Mouse (Mus musculus) monocyte, adult 5-6 weeks (primary cell): ENCODE data around the gene Gm21981. TPM values are rescaled to one million over a fixed set of nuclear protein-coding genes. Genes with fewer than 3 reads are reported as not detected.
"Not testable (repeated sequence)": the region's sequence is repeated elsewhere in the genome, so short reads cannot be mapped to it uniquely, and the experiment has no call there.

Experiments
- ATAC-seq: fragments of 153-309, 156-312 bp; replicated peaks from 2 replicates; pipeline ENCODE4 v1.8.0; 2017; ENCODE audit warnings: mild to moderate bottlenecking; ENCODE audit not compliant: low TSS enrichment, insufficient number of reproducible peaks, severe bottlenecking, poor library complexity, low FRiP score
- total RNA-seq: library from RNA; stranded (forward); fragments of 200-1000, 200-491, 200-594 nt; gene quantifications from 3 replicates; pipeline ENCODE4 v1.2.3, GENCODE M21; 2017

The Gm21981 gene
- total RNA-seq, 1 experiment from 2014 or later = not detected

GRCm38 (mm10) chr17:47678238-47678637 is 16.0 kb downstream of the Gm21981 start:
- no peak for ATAC-seq

- ATAC-seq = peak; percentile 42; the same call in 1 of the 2 replicates
Measured at GRCm38 (mm10) chr17:47676581-47676980, 17.7 kb downstream of the Gm21981 start.

DNA sequence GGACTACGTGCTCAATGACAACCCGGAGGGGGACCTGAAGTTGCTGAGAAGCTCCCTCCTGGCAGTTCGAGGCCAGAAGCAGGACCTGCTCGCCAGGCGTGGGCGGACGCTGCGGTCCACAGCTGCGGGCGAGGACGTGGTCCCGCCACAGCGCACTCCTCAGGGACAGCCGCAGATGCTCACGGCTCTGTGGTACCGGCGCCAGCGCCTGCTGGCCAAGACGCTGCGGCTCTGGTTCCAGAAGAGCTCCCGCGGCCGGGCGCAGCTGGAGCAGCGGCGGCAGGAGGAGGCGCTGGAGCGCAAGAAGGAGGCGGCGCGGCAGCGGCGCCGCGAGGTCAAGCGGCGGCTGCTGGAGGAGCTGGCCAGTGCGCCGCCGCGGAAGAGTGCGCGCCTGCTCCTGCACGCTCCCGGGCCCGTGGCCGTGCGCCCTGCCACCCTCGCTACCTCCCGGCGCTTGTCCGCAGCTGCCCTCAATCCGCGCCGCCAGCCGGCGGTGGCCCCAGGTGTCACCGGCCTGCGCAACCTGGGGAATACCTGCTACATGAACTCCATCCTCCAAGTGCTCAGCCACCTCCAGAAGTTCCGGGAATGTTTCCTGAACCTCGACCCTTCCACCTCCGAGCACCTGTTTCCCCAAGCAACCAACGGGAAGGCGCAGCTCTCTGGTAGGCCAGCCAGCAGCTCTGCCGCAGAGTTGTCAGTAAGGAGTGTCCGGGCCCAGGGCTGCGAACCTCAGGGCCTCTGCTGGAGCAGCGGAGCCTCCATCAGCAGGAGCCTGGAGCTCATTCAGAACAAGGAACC is 21.7 kb downstream of the Gm21981 start:
- no peak for ATAC-seq

- ATAC-seq = no peak
Measured at GRCm38 (mm10) chr17:47671988-47672310, 22.3 kb downstream of the Gm21981 start.

- no peak for ATAC-seq
Measured at GRCm38 (mm10) chr17:47669166-47669565, 25.1 kb downstream of the Gm21981 start.

DNA sequence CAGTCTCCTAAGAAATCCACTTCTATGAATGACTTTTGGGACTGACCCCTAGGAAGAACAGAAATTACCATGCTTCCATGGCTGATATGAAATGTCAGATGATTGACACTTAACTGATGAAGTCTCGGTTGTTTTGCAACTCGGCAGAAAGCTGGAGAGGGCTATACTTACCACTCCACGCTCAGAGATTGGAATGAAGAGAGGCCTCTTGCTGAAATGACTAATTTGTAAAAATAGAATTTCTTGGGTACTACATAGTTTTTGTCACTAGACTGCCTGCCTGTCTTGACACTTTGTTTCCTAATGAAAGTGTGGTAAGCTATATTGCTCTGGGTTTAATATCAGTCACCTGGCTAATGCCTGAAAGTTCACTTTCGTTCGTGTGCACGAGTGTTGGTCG is 29.8 kb downstream of the Gm21981 start:
- ATAC-seq = no peak

GRCm38 (mm10) chr17:47663009-47663713 is 31.1 kb downstream of the Gm21981 start:
- ATAC-seq = no peak

GRCm38 (mm10) chr17:47658741-47659243 is 35.5 kb downstream of the Gm21981 start:
- ATAC-seq = no peak

DNA sequence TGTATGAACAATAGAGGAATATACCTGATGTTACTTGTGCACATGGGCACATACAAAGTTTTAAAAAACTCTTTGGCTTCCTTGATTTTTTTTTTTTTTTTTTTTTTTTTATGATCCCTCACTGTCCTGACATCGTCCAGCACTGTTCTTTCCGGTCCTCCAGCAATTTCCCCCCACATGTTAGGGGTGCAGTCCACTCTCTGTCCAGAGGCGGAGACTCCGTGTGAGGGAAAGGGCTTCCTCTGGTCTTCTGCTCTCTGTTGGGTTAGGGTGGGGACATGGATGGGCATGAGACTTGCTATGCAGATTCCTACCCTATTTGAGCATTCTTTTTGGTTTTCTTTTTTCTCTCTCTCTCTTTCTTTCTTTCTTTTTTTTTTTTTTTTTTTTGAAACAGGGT is 36.4 kb downstream of the Gm21981 start:
- ATAC-seq = no peak

- no peak for ATAC-seq
Measured at GRCm38 (mm10) chr17:47655697-47656096, 38.6 kb downstream of the Gm21981 start.

DNA sequence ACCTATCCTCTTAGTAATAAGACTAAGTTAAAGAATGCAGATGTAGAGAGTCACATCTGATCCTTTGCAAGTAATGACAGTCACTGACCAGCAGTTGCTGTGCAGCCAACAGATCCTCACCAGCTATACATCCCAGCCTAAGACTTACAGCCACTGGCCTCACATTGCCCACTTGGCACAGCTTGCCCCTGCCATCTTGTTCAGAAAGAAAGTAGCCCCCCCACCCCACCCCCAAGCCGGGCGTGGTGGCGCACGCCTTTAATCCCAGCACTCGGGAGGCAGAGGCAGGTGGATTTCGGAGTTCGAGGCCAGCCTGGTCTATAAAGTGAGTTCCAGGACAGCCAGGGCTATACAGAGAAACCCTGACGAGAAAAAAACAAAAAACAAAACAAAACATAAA is 39.9 kb downstream of the Gm21981 start:
- not testable (repeated sequence) for ATAC-seq

- no peak for ATAC-seq
Measured at GRCm38 (mm10) chr17:47651953-47652352, 42.3 kb downstream of the Gm21981 start.

DNA sequence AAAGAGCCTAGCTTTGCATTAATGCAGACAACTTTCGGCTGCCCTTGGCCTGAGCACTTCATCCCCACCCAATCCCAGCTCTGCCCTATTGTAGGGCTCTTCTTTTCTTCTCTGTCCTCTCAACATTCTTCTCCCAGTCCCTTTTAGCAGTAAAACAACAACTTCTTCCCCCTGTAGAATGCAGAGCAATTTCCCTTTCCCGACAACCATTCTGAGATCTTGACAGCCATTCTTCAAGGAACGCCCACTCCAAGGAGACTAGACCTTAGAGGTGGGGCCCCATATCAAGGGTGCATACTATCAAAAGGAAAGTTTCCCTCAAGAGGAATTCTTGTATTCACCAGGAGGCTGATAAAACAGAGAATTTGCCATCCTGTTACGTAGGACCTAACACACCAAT is 45.3 kb downstream of the Gm21981 start:
- no peak for ATAC-seq

DNA sequence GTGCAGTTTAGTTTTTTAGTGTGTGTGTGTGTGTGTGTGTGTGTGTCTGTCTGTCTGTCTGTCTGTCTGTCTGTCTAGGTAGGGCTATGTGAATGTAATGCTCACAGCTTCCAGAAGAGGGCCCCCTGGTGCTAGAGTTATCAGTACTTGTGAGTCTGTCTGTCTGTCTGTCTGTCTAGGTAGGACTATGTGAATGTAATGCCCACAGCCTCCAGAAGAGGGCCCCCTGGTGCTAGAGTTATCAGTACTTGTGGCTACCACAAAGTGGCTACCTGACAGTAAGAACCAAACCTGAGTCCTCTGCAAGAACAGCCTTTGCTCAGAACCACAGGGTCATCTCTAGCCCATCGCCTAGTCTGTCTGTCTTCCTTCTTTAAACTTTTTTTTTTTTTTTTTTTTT is 47.6 kb downstream of the Gm21981 start:
- peak; percentile 90 for ATAC-seq

GRCm38 (mm10) chr17:47642992-47643391 is 51.3 kb downstream of the Gm21981 start:
- no peak for ATAC-seq

Other genes starting within 250 kb of the Gm21981 start
- 67.5 to 90.9 TPM (median 77.3 TPM) in 3 replicates for gene Taf8, start 192.2 kb downstream of the Gm21981 start, total RNA-seq
- gene Ccnd3, start 189.4 kb downstream of the Gm21981 start, total RNA-seq = 152 to 227 TPM (median 161 TPM) in 3 replicates
- 6.1 to 11.2 TPM (median 8.2 TPM) in 3 replicates for gene Bysl, start 83.0 kb downstream of the Gm21981 start, total RNA-seq
- gene Med20, start 82.9 kb downstream of the Gm21981 start, total RNA-seq = 34.9 to 75.1 TPM (median 57.2 TPM) in 3 replicates
- gene Gm20517, start 82.9 kb downstream of the Gm21981 start, total RNA-seq = 0.21 to 4.1 TPM (median 3.4 TPM) in 3 replicates
- 2.6 to 3.9 TPM (median 3.0 TPM) in 3 replicates for gene Usp49, start 63.8 kb downstream of the Gm21981 start, total RNA-seq
- 17.7 to 36.4 TPM (median 24.6 TPM) in 3 replicates for gene Tomm6, start 6.1 kb downstream of the Gm21981 start, total RNA-seq
- gene Frs3, start 5.4 kb downstream of the Gm21981 start, total RNA-seq = 0.38 to 1.4 TPM (median 1.3 TPM) in 3 replicates
- not detected in 3 replicates for gene Prickle4, start 281 bp upstream of the Gm21981 start, total RNA-seq
- gene Pgc, start 32.4 kb upstream of the Gm21981 start, total RNA-seq = not detected in 3 replicates
- gene Tfeb, start 42.6 kb upstream of the Gm21981 start, total RNA-seq = 61.8 to 91.9 TPM (median 65.3 TPM) in 3 replicates
- not detected in 3 replicates for gene Mdfi, start 140.2 kb upstream of the Gm21981 start, total RNA-seq
- gene Foxp4, start 230.2 kb upstream of the Gm21981 start, total RNA-seq = 3.1 to 10.1 TPM (median 9.1 TPM) in 3 replicates